Mouse (Mus musculus) thymus, postnatal 10 days (tissue): Measurements from ENCODE around the gene Rhbdf1.

Experiments used
- DNase-seq, 2 experiments: peaks; one replicate each; pipeline ENCODE4 v3.0.0; 2021; ENCODE audit warnings: low spot score in 2 of 2

The Rhbdf1 gene

GRCm38 (mm10) chr11:32238093-32238860 lies 16.2 kb upstream of the Rhbdf1 start:
- peak; percentile 49 to 75 for DNase-seq

GRCm38 (mm10) chr11:32237411-32237795 lies 15.3 kb upstream of the Rhbdf1 start:
- no peak for DNase-seq

- peak in 1 of 2 experiments; percentile 40 for DNase-seq
Observed at GRCm38 (mm10) chr11:32236712-32237410, 14.8 kb upstream of the Rhbdf1 start.

DNA sequence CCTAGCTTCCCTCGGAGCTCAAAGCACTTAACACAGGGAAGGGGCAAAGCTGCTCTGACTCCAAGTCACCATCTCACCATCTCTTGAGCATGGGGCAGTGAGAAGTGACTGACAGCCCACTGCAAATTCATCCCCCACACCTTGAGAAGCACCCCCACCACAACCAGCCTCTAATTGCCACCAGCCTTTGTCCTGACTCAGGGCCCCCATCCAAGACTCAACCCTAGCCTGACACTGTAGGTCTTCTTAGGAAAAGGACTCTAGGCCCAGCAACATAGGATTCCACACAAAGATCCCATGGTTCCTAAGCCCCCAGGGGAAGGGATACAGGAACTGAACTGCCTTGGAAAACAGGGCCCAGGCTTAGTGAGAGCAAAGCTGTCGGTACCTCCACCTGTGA lies 14.0 kb upstream of the Rhbdf1 start:
- no peak for DNase-seq

DNA sequence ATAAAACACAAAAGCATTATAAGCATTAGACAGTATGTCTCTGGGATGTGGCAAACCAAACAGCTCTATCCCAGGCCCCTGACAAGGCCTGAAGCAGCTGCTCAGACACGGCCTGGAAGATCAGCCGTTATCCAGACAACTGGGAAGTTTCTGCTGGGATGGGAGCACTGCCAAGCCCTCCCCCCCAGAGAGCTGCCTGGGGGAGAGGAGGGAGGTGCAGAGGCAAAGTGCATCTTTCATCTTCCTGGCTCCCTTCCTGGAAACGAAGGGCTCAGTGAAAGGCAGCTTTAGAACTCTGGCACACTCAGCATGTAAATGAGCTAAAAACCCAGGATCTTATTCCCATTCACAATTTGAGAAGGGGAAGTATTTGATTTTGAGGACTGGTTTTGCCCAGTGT lies 13.5 kb upstream of the Rhbdf1 start:
- no peak for DNase-seq

DNA sequence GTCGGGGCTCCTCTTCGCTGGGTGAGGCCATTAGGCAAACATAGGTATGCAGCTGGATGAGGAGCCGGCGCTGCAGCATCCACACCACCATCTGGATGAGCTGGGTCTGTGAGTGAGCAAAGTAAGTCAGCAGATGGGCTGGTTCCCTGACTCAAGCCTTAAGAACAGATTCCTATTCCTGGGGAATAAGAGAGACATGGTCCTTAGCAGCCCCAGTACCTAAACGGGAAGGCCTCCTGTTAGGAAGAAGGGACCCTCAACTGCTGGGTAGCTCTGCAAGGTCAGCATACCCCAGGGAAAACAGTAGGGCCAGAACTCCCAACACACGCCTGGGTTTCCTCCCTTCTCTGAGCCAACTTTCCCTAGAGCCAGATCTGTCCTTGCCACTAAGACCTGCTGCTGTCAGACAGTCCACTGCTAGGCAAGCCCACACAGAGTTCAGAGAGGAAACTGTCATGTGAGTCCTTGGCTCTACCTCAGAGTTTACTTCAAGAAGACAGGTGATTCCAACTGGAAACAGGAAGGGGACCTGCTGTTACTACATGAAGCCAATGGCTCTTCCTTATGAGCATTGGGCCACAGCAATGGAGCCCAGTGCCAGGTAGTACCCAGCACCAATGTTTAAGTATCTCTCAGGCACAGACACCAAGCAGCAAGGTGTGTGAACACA lies 12.9 kb upstream of the Rhbdf1 start:
- DNase-seq, result no peak

GRCm38 (mm10) chr11:32233895-32234294 lies 11.8 kb upstream of the Rhbdf1 start:
- no peak for DNase-seq

DNA sequence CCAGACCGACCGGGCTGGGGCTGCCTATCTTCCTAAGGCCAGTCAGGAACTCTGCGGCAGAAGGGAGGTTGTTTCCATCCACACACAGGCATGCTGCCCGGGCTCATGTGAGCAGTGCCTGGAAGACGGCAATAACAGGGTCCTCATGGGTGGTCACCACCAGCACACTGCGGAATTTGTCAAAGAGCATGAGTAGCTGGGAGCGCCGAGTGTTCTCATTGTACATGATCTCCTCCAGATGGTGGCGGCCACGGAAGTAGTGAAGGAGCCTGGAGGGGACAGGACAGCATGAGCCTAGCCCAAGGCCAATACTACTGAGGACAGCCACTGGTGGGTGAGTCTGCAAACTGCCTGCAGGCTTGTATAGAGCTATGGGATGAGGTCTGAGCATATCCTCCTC lies 10.7 kb upstream of the Rhbdf1 start:
- DNase-seq, result no peak

GRCm38 (mm10) chr11:32231125-32231524 lies 9.0 kb upstream of the Rhbdf1 start:
- DNase-seq, result no peak

GRCm38 (mm10) chr11:32230220-32230619 lies 8.1 kb upstream of the Rhbdf1 start:
- DNase-seq, result no peak

DNA sequence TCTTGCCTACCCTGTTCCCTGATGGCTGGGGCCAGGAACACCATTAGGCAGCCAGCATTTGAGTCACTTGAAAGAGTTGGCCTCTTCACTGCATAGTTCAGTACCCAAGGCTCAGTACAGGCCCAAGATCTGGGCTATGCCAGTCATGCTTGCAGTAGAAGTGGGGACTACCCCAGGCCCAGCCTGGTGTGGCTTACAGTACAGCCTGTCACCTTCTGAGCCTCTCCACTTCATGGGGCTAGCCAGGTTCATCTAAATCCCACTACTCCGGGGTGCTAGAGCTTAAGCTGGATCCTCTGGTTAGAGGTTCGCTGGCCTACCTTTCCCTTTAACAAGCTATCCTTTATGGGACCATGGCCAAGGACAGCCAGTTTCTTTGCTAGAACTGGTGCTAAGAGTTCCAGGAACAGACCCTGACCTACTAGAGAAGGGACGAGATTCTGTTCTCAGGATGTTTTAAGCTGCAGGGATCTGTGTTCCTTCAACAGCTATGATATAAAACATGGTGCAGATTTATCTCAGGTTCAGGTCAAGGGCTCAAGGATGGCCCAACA lies 6.3 kb upstream of the Rhbdf1 start:
- no peak for DNase-seq

- no peak for DNase-seq
Observed at GRCm38 (mm10) chr11:32227555-32227954, 5.5 kb upstream of the Rhbdf1 start.

- DNase-seq, result no peak
Observed at GRCm38 (mm10) chr11:32227041-32227440, 4.9 kb upstream of the Rhbdf1 start.

GRCm38 (mm10) chr11:32226124-32226871 lies 4.2 kb upstream of the Rhbdf1 start, which contains the start of gene Mpg:
Gene Mpg, plus strand, starts transcription at chr11:32226505.
- DNase-seq, result peak; percentile 81 to 91

- DNase-seq, result no peak
Observed at GRCm38 (mm10) chr11:32225222-32226104, 3.4 kb upstream of the Rhbdf1 start.

DNA sequence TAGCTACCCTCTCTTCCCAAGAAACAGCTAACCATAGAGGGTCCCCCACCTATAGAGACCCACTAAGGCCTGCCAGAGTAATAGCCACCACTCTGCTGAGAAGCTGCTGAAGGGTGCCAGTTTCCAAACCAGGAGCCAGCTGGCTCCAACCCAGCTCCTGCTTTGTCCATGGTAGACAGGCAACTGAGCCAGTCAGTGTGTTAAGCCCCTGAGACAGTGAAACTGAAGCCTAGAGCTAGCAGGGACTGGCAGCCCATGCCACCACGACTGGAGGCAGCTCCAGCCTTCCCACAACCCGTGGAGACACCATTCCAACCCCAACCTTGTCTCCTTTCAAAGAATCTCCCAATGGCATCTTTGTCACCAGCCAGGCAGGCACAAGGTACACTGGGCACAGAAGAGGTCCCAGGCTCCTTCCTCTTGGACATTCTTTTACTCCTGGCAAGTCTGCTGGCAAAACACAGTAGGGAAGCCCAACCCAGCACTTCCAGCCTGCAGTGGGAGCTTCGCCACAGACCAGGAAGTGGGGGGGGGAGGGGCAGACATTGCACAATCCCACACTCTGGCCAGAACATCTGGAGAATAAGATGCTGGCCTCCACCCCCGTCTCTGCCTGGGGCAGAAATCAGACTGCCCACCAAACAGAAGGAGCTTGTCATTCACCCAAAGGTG lies 2.5 kb upstream of the Rhbdf1 start:
- no peak for DNase-seq

- DNase-seq, result no peak
Observed at GRCm38 (mm10) chr11:32223297-32223967, 1.3 kb upstream of the Rhbdf1 start.

GRCm38 (mm10) chr11:32222570-32223194 lies 582 bp upstream of the Rhbdf1 start:
- no peak for DNase-seq
